18 mouse cellular contexts compared by ENCODE assay signal in genomic region chr6:147064944-147065261, GRCm38 (mm10). TPM values are rescaled to one million over a fixed set of nuclear protein-coding genes. Genes with fewer than 3 reads are reported as not detected.
A peak's percentile ranks its signal among the peaks of the same experiment; 100 is the strongest.
DNase-seq lines count a peak whose midpoint lies in the region; ATAC-seq lines count a peak whose summit lies in the region.
"Had no signal": no experiment of that assay in that cellular context is flagged by ENCODE, and none has a peak within 500 bp of the region (broad histone marks: within the 10 kb centered on the region; RNA-seq: fewer than 3 reads in every experiment).

No protein-coding gene starts in this region.

- no peak overlapping the region for H3K27ac ChIP-seq in heart, embryonic 11.5 days (ENCODE audit: low read depth, low read length)
- H3K27ac ChIP-seq: forebrain, embryonic 15.5 days; limb, embryonic 10.5 days; liver, embryonic 13.5 days; neural tube, embryonic 13.5 days had no signal

- H3K4me1 ChIP-seq in heart, embryonic 11.5 days (ENCODE audit: control insufficient read depth, insufficient read depth, low read length): no peaks in the 10 kb centered on the region
- H3K4me1 ChIP-seq: limb, embryonic 10.5 days; liver, embryonic 13.5 days had no signal

- DNase-seq in heart, adult 8-10 months (ENCODE audit: low spot score): peak; percentile 44
- peak; percentile 90 for DNase-seq in gastrocnemius, adult 18-20 months (ENCODE audit: low spot score)
- peak; percentile 83 for DNase-seq in gastrocnemius, postnatal 25 days
- DNase-seq in kidney, postnatal 14 days: peak; percentile 38
- no peak for DNase-seq in embryo, embryonic 10 days (ENCODE audit: low spot score)
- DNase-seq in embryo, embryonic 11 days: no peak
- DNase-seq: cerebellum, postnatal 10 days; layer of hippocampus, postnatal 36 days; liver, embryonic 13.5 days; lung, postnatal 10 days; thymus, postnatal 14 days had no signal

- no peak overlapping the region for H3K4me2 ChIP-seq in heart, embryonic 11.5 days
- H3K4me2 ChIP-seq: forebrain, embryonic 15.5 days; liver, embryonic 13.5 days; neural tube, embryonic 13.5 days had no signal

- H3K9ac ChIP-seq in heart, embryonic 11.5 days (ENCODE audit: low read depth, low read length): no peak overlapping the region
- H3K9ac ChIP-seq: forebrain, embryonic 15.5 days; liver, embryonic 13.5 days; neural tube, embryonic 13.5 days had no signal

- no peaks in the 10 kb centered on the region for H3K27me3 ChIP-seq in heart, embryonic 11.5 days (ENCODE audit: control insufficient read depth, insufficient read depth, low read length)
- H3K27me3 ChIP-seq: forebrain, embryonic 15.5 days; liver, embryonic 13.5 days; neural tube, embryonic 13.5 days had no signal

- no peak overlapping the region for H3K4me3 ChIP-seq in heart, embryonic 11.5 days (ENCODE audit: low read depth, low read length)
- H3K4me3 ChIP-seq: forebrain, embryonic 15.5 days; limb, embryonic 10.5 days; liver, embryonic 13.5 days; neural tube, embryonic 13.5 days had no signal

- peaks cover 5% of the 10 kb centered on the region for H3K36me3 ChIP-seq in heart, embryonic 11.5 days (ENCODE audit: control insufficient read depth, insufficient read depth, low read length)

- no peaks in the 10 kb centered on the region for H3K9me3 ChIP-seq in heart, embryonic 11.5 days (replicated peaks; ENCODE audit: control insufficient read depth, low read length)
- H3K9me3 ChIP-seq: forebrain, embryonic 15.5 days; limb, embryonic 10.5 days; liver, embryonic 13.5 days; neural tube, embryonic 13.5 days had no signal

- ATAC-seq in heart, embryonic 11.5 days (replicated peaks; ENCODE audit: insufficient number of reproducible peaks, low FRiP score, low TSS enrichment): no peak
- ATAC-seq in erythroid progenitor cell, adult 5-6 weeks (replicated peaks; ENCODE audit: low FRiP score, poor library complexity, severe bottlenecking): no peak
- ATAC-seq: forebrain, embryonic 15.5 days had no signal

- 84% methylated on average over 6 of the region's 6 CpGs for WGBS in heart, embryonic 11.5 days (ENCODE audit: insufficient replicate concordance)

RNA-seq across cellular contexts. Expression of gene Mansc4, which starts 21.9 kb away (rescaled TPM):
- total RNA-seq in heart, adult 8-10 months (2022): not detected
- 0.37 and 0.59 TPM in 2 replicates for polyA plus RNA-seq in heart, embryonic 11.5 days (2014; fragmentation: Nextera tagmentation; extraction: Ambion mirVana)
- total RNA-seq in gastrocnemius, adult 18-20 months (2021): under 1 TPM in 1 of 2 experiments, not detected in 1; 0.21 TPM
- total RNA-seq in gastrocnemius, postnatal 25 days (2021): not detected
- not detected in 2 replicates for total RNA-seq in erythroid progenitor cell, adult 5-6 weeks (2015; ENCODE audit: low replicate concordance)
- total RNA-seq in erythroid progenitor cell, adult 5-6 weeks (2017; ENCODE audit: low replicate concordance): not detected in 2 replicates
- total RNA-seq: hematopoietic stem cell, adult 5-6 weeks; megakaryocyte-erythroid progenitor cell, adult 5-6 weeks had no signal
- polyA plus RNA-seq: liver, embryonic 13.5 days had no signal

RNA-seq across cellular contexts. Expression of gene Mrps35, which starts 22.3 kb away (rescaled TPM):
- 100 to 1,000 TPM; 166 to 193 (median 175) TPM for total RNA-seq in heart, adult 8-10 months (2022)
- polyA plus RNA-seq in heart, embryonic 11.5 days (2014; fragmentation: Nextera tagmentation; extraction: Ambion mirVana): 128 and 135 TPM in 2 replicates
- total RNA-seq in gastrocnemius, adult 18-20 months (2021): 10 to 100 TPM; 41.8 to 44.5 TPM
- 10 to 100 TPM; 51.7 to 59.4 TPM for total RNA-seq in gastrocnemius, postnatal 25 days (2021)
- total RNA-seq in erythroid progenitor cell, adult 5-6 weeks (2015; ENCODE audit: low replicate concordance): 20.9 and 28.9 TPM in 2 replicates
- 23.0 and 50.0 TPM in 2 replicates for total RNA-seq in erythroid progenitor cell, adult 5-6 weeks (2017; ENCODE audit: low replicate concordance)

RNA-seq across cellular contexts. Expression of gene Klhl42, which starts 26.3 kb away (rescaled TPM):
- total RNA-seq in heart, adult 8-10 months (2022): 1 to 10 TPM; 4.4 to 5.1 (median 4.9) TPM
- 6.2 and 6.3 TPM in 2 replicates for polyA plus RNA-seq in heart, embryonic 11.5 days (2014; fragmentation: Nextera tagmentation; extraction: Ambion mirVana)
- total RNA-seq in gastrocnemius, adult 18-20 months (2021): 1 to 10 TPM; 1.2 to 1.5 TPM
- 1 to 10 TPM; 2.3 to 2.4 TPM for total RNA-seq in gastrocnemius, postnatal 25 days (2021)
- total RNA-seq in erythroid progenitor cell, adult 5-6 weeks (2015; ENCODE audit: low replicate concordance): 1.8 and 2.1 TPM in 2 replicates
- total RNA-seq in erythroid progenitor cell, adult 5-6 weeks (2017; ENCODE audit: low replicate concordance): 0.30 and 0.64 TPM in 2 replicates

RNA-seq across cellular contexts. Expression of gene Rep15, which starts 32.5 kb away (rescaled TPM):
- total RNA-seq in heart, adult 8-10 months (2022): 1 to 10 TPM in 2 of 4 experiments, under 1 TPM in 2; 0.92 to 1.5 (median 1.2) TPM
- 1.1 and 1.3 TPM in 2 replicates for polyA plus RNA-seq in heart, embryonic 11.5 days (2014; fragmentation: Nextera tagmentation; extraction: Ambion mirVana)
- total RNA-seq in gastrocnemius, adult 18-20 months (2021): under 1 TPM; 0.41 to 0.74 TPM
- total RNA-seq in gastrocnemius, postnatal 25 days (2021): under 1 TPM; 0.54 to 0.59 TPM
- not detected in 2 replicates for total RNA-seq in erythroid progenitor cell, adult 5-6 weeks (2015; ENCODE audit: low replicate concordance)
- total RNA-seq in erythroid progenitor cell, adult 5-6 weeks (2017; ENCODE audit: low replicate concordance): not detected in 2 replicates
- total RNA-seq: hematopoietic stem cell, adult 5-6 weeks had no signal

Comparison
In these comparisons a context has a peak if more than half of its experiments do, and no peak if none do; other contexts are left out.
1. DNase-seq: peak in heart, adult 8-10 months (single experiment), gastrocnemius, adult 18-20 months (single experiment), gastrocnemius, postnatal 25 days (single experiment) and kidney, postnatal 14 days (single experiment); none in embryo, embryonic 10 days (single experiment) and embryo, embryonic 11 days (single experiment).